In genomic region chr4:116685402-116686061, GRCm38 (mm10) we compare ENCODE assay signal across 8 mouse cellular contexts. TPM values are rescaled to one million over a fixed set of nuclear protein-coding genes. Genes with fewer than 3 reads are reported as not detected.
DNase-seq lines count a peak whose midpoint lies in the region; ATAC-seq and TF ChIP-seq lines count a peak whose summit lies in the region.

Gene Prdx1 (plus strand): TSS chr4:116685544.

- DNase-seq in 3T3-L1 (ENCODE audit: low read depth, low spot score): peak; percentile 95
- DNase-seq in adrenal gland, postnatal 4 days (ENCODE audit: low spot score in 2 of 2): peak; percentile 96 to 97
- peak; percentile 96 for DNase-seq in embryonic facial prominence, embryonic 14.5 days (ENCODE audit: low spot score)
- DNase-seq in heart, adult 8-10 months (ENCODE audit: low spot score): peak; percentile 96
- peak; percentile 98 for DNase-seq in kidney, adult 9 months
- DNase-seq in limb, embryonic 14.5 days (ENCODE audit: low spot score): peak; percentile 93
- peak; percentile 91 for DNase-seq in midbrain, postnatal 0 days (ENCODE audit: low spot score)
- DNase-seq in spleen, postnatal 14 days (ENCODE audit: low spot score in 2 of 2): peak; percentile 87 to 93

- peak; percentile 98; the same call in 1 of the 2 replicates for TF ChIP-seq POLR2A in limb, embryonic 14.5 days (IDR thresholded peaks at IDR 0.05; ENCODE audit: borderline replicate concordance, extremely low read depth, insufficient read depth, insufficient read length)

- H3K27ac ChIP-seq in embryonic facial prominence, embryonic 14.5 days (replicated peaks; ENCODE audit: low read depth, low read length): peak within 1 kb of the TSS; percentile 92
- peak within 1 kb of the TSS; percentile 97 for H3K27ac ChIP-seq in limb, embryonic 14.5 days (replicated peaks; ENCODE audit: low read depth, low read length)
- peak within 1 kb of the TSS; percentile 85 for H3K27ac ChIP-seq in midbrain, postnatal 0 days (ENCODE audit: low read depth, low read length)

- under 1% methylated on average over 42 of the region's 56 CpGs for WGBS in embryonic facial prominence, embryonic 14.5 days
- under 1% methylated on average over 51 of the region's 56 CpGs for WGBS in limb, embryonic 14.5 days
- under 1% methylated on average over 56 of the region's 56 CpGs for WGBS in midbrain, postnatal 0 days

- H3K4me1 ChIP-seq in embryonic facial prominence, embryonic 14.5 days (ENCODE audit: control insufficient read depth, insufficient read depth, low read length): peaks cover 14% of the 10 kb centered on the region
- H3K4me1 ChIP-seq in limb, embryonic 14.5 days (ENCODE audit: control insufficient read depth, insufficient read depth, low read length): peaks cover 14% of the 10 kb centered on the region
- H3K4me1 ChIP-seq in midbrain, postnatal 0 days (ENCODE audit: insufficient read depth, low read length): peaks cover 3% of the 10 kb centered on the region; the same call in 1 of the 2 replicates

- ATAC-seq in embryonic facial prominence, embryonic 14.5 days (ENCODE audit: low read depth): peak; percentile 96
- ATAC-seq in limb, embryonic 14.5 days (ENCODE audit: low FRiP score, low read depth): peak; percentile 98
- peak; percentile 98 for ATAC-seq in midbrain, postnatal 0 days (ENCODE audit: low FRiP score)

- peaks cover 27% of the 10 kb centered on the region for H3K36me3 ChIP-seq in embryonic facial prominence, embryonic 14.5 days (ENCODE audit: control insufficient read depth, insufficient read depth, low read length)
- H3K36me3 ChIP-seq in limb, embryonic 14.5 days (ENCODE audit: control insufficient read depth, insufficient read depth, low read length): peaks cover 29% of the 10 kb centered on the region
- H3K36me3 ChIP-seq in midbrain, postnatal 0 days (ENCODE audit: insufficient read depth, low read length): no peaks in the 10 kb centered on the region

- no peaks in the 10 kb centered on the region for H3K27me3 ChIP-seq in embryonic facial prominence, embryonic 14.5 days (replicated peaks; ENCODE audit: control insufficient read depth, insufficient read depth, low read length)
- no peaks in the 10 kb centered on the region for H3K27me3 ChIP-seq in limb, embryonic 14.5 days (ENCODE audit: control insufficient read depth, insufficient read depth, low read length)
- H3K27me3 ChIP-seq in midbrain, postnatal 0 days (ENCODE audit: insufficient read depth, low read length): no peaks in the 10 kb centered on the region

- H3K4me3 ChIP-seq in embryonic facial prominence, embryonic 14.5 days (ENCODE audit: low read depth, low read length): peak within 1 kb of the TSS; percentile 57
- peak within 1 kb of the TSS; percentile 65 for H3K4me3 ChIP-seq in limb, embryonic 14.5 days (replicated peaks; ENCODE audit: low read length)
- peak within 1 kb of the TSS; percentile 59 for H3K4me3 ChIP-seq in midbrain, postnatal 0 days (ENCODE audit: low read depth, low read length)

- no peaks in the 10 kb centered on the region for H3K9me3 ChIP-seq in embryonic facial prominence, embryonic 14.5 days (ENCODE audit: control insufficient read depth, low read length)
- H3K9me3 ChIP-seq in limb, embryonic 14.5 days (ENCODE audit: control insufficient read depth, low read length): no peaks in the 10 kb centered on the region
- H3K9me3 ChIP-seq in midbrain, postnatal 0 days (ENCODE audit: low read length): no peaks in the 10 kb centered on the region

- TF ChIP-seq CTCF in midbrain, postnatal 0 days (IDR thresholded peaks at IDR 0.05): peak; percentile 89

- peak within 1 kb of the TSS; percentile 74 for H3K9ac ChIP-seq in embryonic facial prominence, embryonic 14.5 days (ENCODE audit: low read depth, low read length)
- peak within 1 kb of the TSS; percentile 81 for H3K9ac ChIP-seq in limb, embryonic 14.5 days (ENCODE audit: low read depth, low read length, severe bottlenecking)
- H3K9ac ChIP-seq in midbrain, postnatal 0 days (replicated peaks; ENCODE audit: low read length, poor library complexity, severe bottlenecking): peak within 1 kb of the TSS; percentile 69

- peak within 1 kb of the TSS; percentile 85 for H3K4me2 ChIP-seq in embryonic facial prominence, embryonic 14.5 days (ENCODE audit: low read depth, low read length)
- peak within 1 kb of the TSS; percentile 54 for H3K4me2 ChIP-seq in limb, embryonic 14.5 days (replicated peaks; ENCODE audit: low read depth, low read length, severe bottlenecking)
- peak within 1 kb of the TSS; percentile 63 for H3K4me2 ChIP-seq in midbrain, postnatal 0 days (ENCODE audit: low read depth, low read length, poor library complexity, severe bottlenecking)

RNA-seq across cellular contexts. Expression of gene Prdx1, which starts in this region (rescaled TPM):
- total RNA-seq in adrenal gland, postnatal 4 days (2021): 100 to 1,000 TPM; 471 to 527 TPM
- 1,105 and 1,130 TPM in 2 replicates for polyA plus RNA-seq in embryonic facial prominence, embryonic 14.5 days (2014; fragmentation: Nextera tagmentation; extraction: Ambion mirVana)
- total RNA-seq in heart, adult 8-10 months (2022): 100 to 1,000 TPM; 475 to 641 (median 529) TPM
- polyA plus RNA-seq in limb, embryonic 14.5 days (2012; rRNA removed): 336 and 418 TPM in 2 replicates
- polyA plus RNA-seq in limb, embryonic 14.5 days (2014; fragmentation: Nextera tagmentation; extraction: Ambion mirVana): 1,041 and 1,088 TPM in 2 replicates
- 171 and 207 TPM in 2 replicates for total RNA-seq in midbrain, postnatal 0 days (2014; rRNA removed)
- 546 and 551 TPM in 2 replicates for polyA plus RNA-seq in midbrain, postnatal 0 days (2015; fragmentation: Nextera tagmentation; extraction: Ambion mirVana)

Comparison
In these comparisons a context has a peak if more than half of its experiments do, and no peak if none do; other contexts are left out.
1. Peak in every context shown above with its lines: DNase-seq, ATAC-seq, H3K4me3 ChIP-seq and H3K27ac ChIP-seq.